Mouse (Mus musculus) ovary, adult 18-20 months (tissue): ENCODE data around the gene Vmn2r62.
"Not testable (repeated sequence)": the region's sequence is repeated elsewhere in the genome, so short reads cannot be mapped to it uniquely, and the experiment has no call there.

ENCODE experiments used
- DNase-seq: peaks from one replicate; pipeline ENCODE4 v3.0.0; 2022; ENCODE audit warnings: low spot score, mixed read lengths

Vmn2r62 gene

DNA sequence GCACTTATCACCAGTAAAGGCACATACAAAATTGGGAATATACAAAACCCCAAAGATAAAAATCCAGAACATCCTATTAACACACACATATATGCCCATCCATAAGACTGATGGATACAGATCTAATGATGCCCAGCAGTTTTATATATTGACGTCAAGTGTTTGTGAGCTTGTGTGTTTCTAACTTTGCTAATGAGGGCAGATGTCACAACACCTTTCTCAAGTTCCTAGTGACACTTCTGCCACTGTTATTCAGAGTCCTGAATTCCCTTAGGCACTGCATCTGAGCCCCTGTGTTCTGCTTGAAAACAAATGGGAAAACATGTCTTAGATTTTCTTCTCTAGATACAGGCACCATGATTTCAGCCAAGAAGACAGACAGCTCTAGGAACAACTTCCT is at the start of gene Vmn2r62:
Gene Vmn2r62 (minus strand): TSS at position 101 of the 400 bp plus-strand sequence.
- DNase-seq = not testable (repeated sequence)

- DNase-seq = not testable (repeated sequence)
Observed at GRCm38 (mm10) chr7:42838366-42838765, 45.0 kb upstream of the Vmn2r62 start.

DNA sequence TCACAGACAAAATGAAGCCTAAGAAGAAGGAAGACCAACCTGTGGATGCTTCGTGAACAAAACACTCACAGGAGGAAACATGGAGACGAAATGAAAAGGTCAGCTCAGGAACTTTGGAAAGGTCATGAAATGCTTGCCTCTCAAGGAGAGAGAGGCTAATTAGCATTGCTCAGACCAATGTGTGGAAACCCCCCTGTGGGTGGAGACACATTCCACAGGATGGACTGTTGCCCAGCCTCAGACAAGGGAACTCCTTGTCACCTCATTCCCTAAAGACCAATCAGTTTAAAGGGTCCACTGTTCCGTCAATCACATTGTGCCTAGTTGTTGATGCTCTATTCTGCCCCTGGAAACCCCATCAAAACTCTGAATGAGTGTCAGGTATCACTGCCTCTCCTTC is 38.9 kb upstream of the Vmn2r62 start:
- DNase-seq = no peak

GRCm38 (mm10) chr7:42749836-42750235 is 43.5 kb downstream of the Vmn2r62 start:
- DNase-seq = no peak

DNA sequence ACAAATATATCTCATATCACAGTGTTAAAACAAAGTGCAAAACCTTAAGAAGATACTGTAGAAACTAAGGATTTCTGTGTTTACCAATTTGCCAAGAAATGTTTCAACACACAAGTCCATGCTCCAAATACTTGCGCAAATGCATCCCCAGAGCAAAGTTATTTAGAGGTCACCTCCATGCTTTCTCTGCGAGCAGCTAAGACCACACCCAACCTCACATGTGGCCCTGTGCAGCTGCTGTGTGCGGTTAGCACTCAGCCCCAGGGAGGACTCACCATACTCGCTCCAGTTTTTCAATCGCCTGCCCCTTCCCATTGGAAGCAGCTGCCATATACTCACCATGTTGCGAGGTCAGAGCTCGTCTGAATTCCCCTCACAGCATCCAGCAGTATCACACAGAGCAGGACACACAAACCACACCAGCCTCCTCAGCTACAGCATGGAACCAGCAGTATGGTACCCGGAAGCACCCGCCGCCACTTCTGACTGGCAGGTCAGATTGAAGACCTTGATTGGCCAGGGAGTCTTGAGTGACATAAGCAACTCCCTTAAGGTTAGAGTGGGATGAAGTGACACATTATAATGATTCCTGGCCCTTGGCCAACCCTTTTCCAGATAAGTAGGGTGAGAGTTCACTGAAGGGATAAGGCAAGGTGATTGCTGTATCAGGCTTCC is 54.7 kb downstream of the Vmn2r62 start:
- no peak for DNase-seq

- DNase-seq = not testable (repeated sequence)
Observed at GRCm38 (mm10) chr7:42726917-42727316, 66.4 kb downstream of the Vmn2r62 start, which contains the start of gene Gm17067. Gene Gm17067, minus strand, starts transcription at chr7:42727017.
